Mouse (Mus musculus) megakaryocyte progenitor cell, adult 5-6 weeks (primary cell): ENCODE data around the gene Tomm34. TPM values are rescaled to one million over a fixed set of nuclear protein-coding genes. Genes with fewer than 3 reads are reported as not detected.

ENCODE experiments used
- ATAC-seq: replicated peaks from 2 replicates; pipeline ENCODE4 v1.8.0; 2016; ENCODE audit warnings: mild to moderate bottlenecking, moderate TSS enrichment, inconsistent platforms; ENCODE audit not compliant: poor library complexity
- total RNA-seq, 2 experiments: library from RNA; stranded (forward) in 1 of 2; stranded (reverse) in 1 of 2; fragments of 157-497, 149-512 nt in 1 of 2; fragments of 200-1000 nt in 1 of 2; gene quantifications; 2 replicates each; pipeline versions ENCODE4 v1.2.3 to v1.2.4; 2015 to 2017

The Tomm34 gene
- total RNA-seq (2015), result 48.0 and 55.0 TPM in 2 replicates
- 44.5 and 44.8 TPM in 2 replicates for total RNA-seq (2017)

- ATAC-seq, result peak; percentile 71
Measured at GRCm38 (mm10) chr2:164070765-164071436, at the start of gene Tomm34. TSS of gene Tomm34 (minus strand) at chr2:164071169.

GRCm38 (mm10) chr2:164119503-164119902 lies 48.5 kb upstream of the Tomm34 start:
- ATAC-seq, result no peak

GRCm38 (mm10) chr2:164115531-164115930 lies 44.6 kb upstream of the Tomm34 start:
- ATAC-seq, result 0 out of 2 replicates have a peak, but pooled peaks have one; percentile 14

- no peak for ATAC-seq
Measured at GRCm38 (mm10) chr2:164114051-164114450, 43.1 kb upstream of the Tomm34 start.

- no peak for ATAC-seq
Measured at GRCm38 (mm10) chr2:164111546-164111945, 40.6 kb upstream of the Tomm34 start.

- no peak for ATAC-seq
Measured at GRCm38 (mm10) chr2:164108501-164108900, 37.5 kb upstream of the Tomm34 start.

- ATAC-seq, result no peak
Measured at GRCm38 (mm10) chr2:164107125-164107874, 36.3 kb upstream of the Tomm34 start.

- no peak for ATAC-seq
Measured at GRCm38 (mm10) chr2:164106287-164107035, 35.5 kb upstream of the Tomm34 start.

GRCm38 (mm10) chr2:164103501-164103900 lies 32.5 kb upstream of the Tomm34 start:
- ATAC-seq, result peak; percentile 92

- no peak for ATAC-seq
Measured at GRCm38 (mm10) chr2:164102366-164102765, 31.4 kb upstream of the Tomm34 start.

- ATAC-seq, result no peak
Measured at GRCm38 (mm10) chr2:164101936-164102335, 31.0 kb upstream of the Tomm34 start.

GRCm38 (mm10) chr2:164098603-164099250 lies 27.8 kb upstream of the Tomm34 start:
- ATAC-seq, result no peak

GRCm38 (mm10) chr2:164094152-164094551 lies 23.2 kb upstream of the Tomm34 start:
- ATAC-seq, result peak; percentile 85

GRCm38 (mm10) chr2:164089508-164089907 lies 18.5 kb upstream of the Tomm34 start:
- no peak for ATAC-seq

- no peak for ATAC-seq
Measured at GRCm38 (mm10) chr2:164087416-164088017, 16.5 kb upstream of the Tomm34 start.

GRCm38 (mm10) chr2:164084342-164084700 lies 13.4 kb upstream of the Tomm34 start:
- ATAC-seq, result peak; percentile 2; the same call in 1 of the 2 replicates

GRCm38 (mm10) chr2:164083609-164084341 lies 12.8 kb upstream of the Tomm34 start:
- ATAC-seq, result peak; percentile 85

GRCm38 (mm10) chr2:164082175-164082574 lies 11.2 kb upstream of the Tomm34 start:
- no peak for ATAC-seq

- ATAC-seq, result no peak
Measured at GRCm38 (mm10) chr2:164081577-164081976, 10.6 kb upstream of the Tomm34 start.

- peak; percentile 37 for ATAC-seq
Measured at GRCm38 (mm10) chr2:164079488-164079887, 8.5 kb upstream of the Tomm34 start.
